Mouse (Mus musculus) liver, embryonic 13.5 days (tissue): ENCODE data around the gene 4930503B20Rik. TPM values are rescaled to one million over a fixed set of nuclear protein-coding genes. Genes with fewer than 3 reads are reported as not detected.

Source experiments
- ATAC-seq: fragments of 200-750 bp; cut with Nextera tagmentation; 2 replicates; pipeline ENCODE4 v1.8.0; 2017; ENCODE audit warnings: low read depth, mild to moderate bottlenecking, moderate number of reproducible peaks, moderate library complexity
- DNase-seq: peaks from one replicate; pipeline ENCODE4 v3.0.0; 2022
- H3K27ac ChIP-seq: fragments of 300-500 bp; sonication (generic); 2 replicates; pipeline ENCODE4 v1.5.1; 2015; ENCODE audit warnings: moderate library complexity, mild to moderate bottlenecking, inconsistent platforms
- H3K27me3 ChIP-seq: fragments of 300-500 bp; sonication (generic); 2 replicates; pipeline ENCODE4 v1.6.1; 2015; ENCODE audit warnings: mild to moderate bottlenecking, inconsistent platforms
- H3K36me3 ChIP-seq: fragments of 300-500 bp; sonication (generic); 2 replicates; pipeline ENCODE4 v1.6.1; 2015; ENCODE audit warnings: mild to moderate bottlenecking, inconsistent platforms
- H3K4me1 ChIP-seq: fragments of 300-500 bp; sonication (generic); replicated peaks from 2 replicates; pipeline ENCODE4 v1.6.1; 2015; ENCODE audit warnings: inconsistent platforms
- H3K4me2 ChIP-seq: fragments of 300-500 bp; sonication (generic); 2 replicates; pipeline ENCODE4 v1.6.1; 2015; ENCODE audit warnings: inconsistent platforms, mild to moderate bottlenecking, moderate library complexity
- H3K4me3 ChIP-seq: fragments of 300-500 bp; sonication (generic); replicated peaks from 2 replicates; pipeline ENCODE4 v1.5.1; 2015; ENCODE audit warnings: mild to moderate bottlenecking, inconsistent platforms
- H3K9ac ChIP-seq: fragments of 300-500 bp; sonication (generic); 2 replicates; pipeline ENCODE4 v1.6.1; 2015; ENCODE audit warnings: mild to moderate bottlenecking, inconsistent platforms
- H3K9me3 ChIP-seq: fragments of 300-500 bp; sonication (generic); replicated peaks from 2 replicates; pipeline ENCODE4 v1.6.1; 2016; ENCODE audit warnings: inconsistent platforms
- WGBS: fragments of 180-500 bp; shearing (Covaris S2); methylation state at CpG from one replicate; pipeline ENCODE4 v1.1.7; 2015; ENCODE audit not compliant: insufficient replicate concordance; 5-methylcytosine and 5-hydroxymethylcytosine counted together
- polyA plus RNA-seq: library from polyadenylated mRNA; unstranded; fragments of >200 nt; fragmentation: Nextera tagmentation; extraction: Ambion mirVana; gene quantifications from 2 replicates; pipeline ENCODE4 v1.2.1, GENCODE M21; 2015

The 4930503B20Rik gene
- polyA plus RNA-seq, 1 experiment from 2014 or later, result not detected

DNA sequence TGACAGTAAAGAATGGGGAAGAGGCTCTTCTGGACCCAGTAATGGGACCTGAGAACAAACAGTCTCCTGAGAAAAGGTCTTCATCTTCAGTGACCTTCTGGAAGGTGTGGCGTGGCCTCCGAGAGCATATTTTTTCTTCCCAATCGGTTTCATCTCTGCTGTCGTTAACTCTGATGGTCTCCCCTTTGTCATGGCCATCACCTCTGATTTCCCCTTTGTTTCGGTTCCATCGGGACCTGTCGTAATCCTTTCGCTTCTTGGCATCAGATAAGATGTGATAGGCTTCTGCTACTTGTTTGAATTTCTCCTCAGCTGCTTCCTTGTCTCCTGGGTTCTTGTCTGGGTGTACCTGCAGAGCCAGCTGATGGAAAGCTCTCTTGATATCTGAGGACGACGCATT lies 401 bp downstream of the 4930503B20Rik start:
- H3K27me3 ChIP-seq, result 0 out of 2 replicates have a peak, but pooled peaks cover 3% of the 10 kb centered on the region
- H3K9ac ChIP-seq, result no peak overlapping the region
- H3K27ac ChIP-seq, result no peak overlapping the region
- H3K4me1 ChIP-seq, result peaks cover 30% of the 10 kb centered on the region
- no peaks in the 10 kb centered on the region for H3K36me3 ChIP-seq
- no peak for ATAC-seq
- H3K4me3 ChIP-seq, result no peak overlapping the region
- no peak for DNase-seq
- H3K9me3 ChIP-seq, result no peaks in the 10 kb centered on the region
- H3K4me2 ChIP-seq, result no peak overlapping the region
- WGBS, result 74% methylated on average over 10 of the region's 10 CpGs

GRCm38 (mm10) chr3:146649311-146649894 lies 1.7 kb downstream of the 4930503B20Rik start:
- Histone ChIP-seq H3K27me3 (0 out of 2 replicates have a peak, but pooled peaks cover 3% of the 10 kb centered on the region), H3K4me3 (no peak overlapping the region), H3K4me1 (peaks cover 18% of the 10 kb centered on the region), H3K9ac (no peak overlapping the region), H3K27ac (no peak overlapping the region), H3K36me3 (no peaks in the 10 kb centered on the region), H3K4me2 (no peak overlapping the region), H3K9me3 (no peaks in the 10 kb centered on the region)
- DNase-seq (no peak), ATAC-seq (no peak)
- 67% methylated on average over 10 of the region's 10 CpGs for WGBS

- 48% methylated on average over 4 of the region's 4 CpGs for WGBS
- ATAC-seq, result no peak
- Histone ChIP-seq H3K4me1 (no peaks in the 10 kb centered on the region), H3K9me3 (no peaks in the 10 kb centered on the region), H3K27me3 (no peaks in the 10 kb centered on the region), H3K4me2 (no peak overlapping the region), H3K4me3 (no peak overlapping the region), H3K9ac (no peak overlapping the region), H3K36me3 (no peaks in the 10 kb centered on the region), H3K27ac (no peak overlapping the region)
- DNase-seq, result no peak
Measured at GRCm38 (mm10) chr3:146641818-146642427, 9.2 kb downstream of the 4930503B20Rik start.

DNA sequence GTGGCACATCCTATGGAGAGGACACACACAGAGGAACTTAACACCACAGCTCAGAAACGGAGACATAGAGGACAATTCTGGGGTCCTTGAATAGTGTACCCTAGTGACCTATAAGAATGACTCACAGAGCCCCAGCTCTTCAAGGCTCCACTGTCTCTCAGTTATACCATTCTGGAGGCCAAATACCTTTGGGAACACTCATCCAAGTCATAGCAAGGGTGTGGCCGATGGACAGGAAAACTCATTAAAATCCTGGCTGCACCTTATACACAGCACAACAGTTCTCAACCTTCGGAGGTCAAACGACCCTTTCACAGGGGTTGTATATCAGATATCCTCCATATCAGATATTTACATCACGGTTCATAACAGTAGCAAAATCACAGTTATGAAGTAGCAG lies 18.6 kb downstream of the 4930503B20Rik start:
- DNase-seq, result no peak
- no peaks in the 10 kb centered on the region for H3K27me3 ChIP-seq
- no peak overlapping the region for H3K27ac ChIP-seq
- H3K9me3 ChIP-seq, result no peaks in the 10 kb centered on the region
- no peak overlapping the region for H3K4me2 ChIP-seq
- ATAC-seq, result no peak
- no peak overlapping the region for H3K4me3 ChIP-seq
- H3K9ac ChIP-seq, result no peak overlapping the region
- H3K4me1 ChIP-seq, result no peaks in the 10 kb centered on the region; the same call in 1 of the 2 replicates
- WGBS, result 63% methylated on average over 5 of the region's 5 CpGs
- no peaks in the 10 kb centered on the region for H3K36me3 ChIP-seq

GRCm38 (mm10) chr3:146628227-146628982 lies 22.7 kb downstream of the 4930503B20Rik start:
- H3K4me1 ChIP-seq, result no peaks in the 10 kb centered on the region; the same call in 1 of the 2 replicates
- no peak for DNase-seq
- H3K4me2 ChIP-seq, result no peak overlapping the region
- no peak overlapping the region for H3K4me3 ChIP-seq
- no peak overlapping the region for H3K9ac ChIP-seq
- H3K27ac ChIP-seq, result no peak overlapping the region
- H3K27me3 ChIP-seq, result no peaks in the 10 kb centered on the region
- no peaks in the 10 kb centered on the region for H3K36me3 ChIP-seq
- no peaks in the 10 kb centered on the region for H3K9me3 ChIP-seq
- ATAC-seq, result no peak
- 45% methylated on average over 8 of the region's 8 CpGs for WGBS

GRCm38 (mm10) chr3:146625766-146626165 lies 25.4 kb downstream of the 4930503B20Rik start:
- Histone ChIP-seq H3K9me3 (no peaks in the 10 kb centered on the region), H3K27me3 (no peaks in the 10 kb centered on the region), H3K27ac (no peak overlapping the region), H3K9ac (no peak overlapping the region), H3K4me1 (no peaks in the 10 kb centered on the region; the same call in 1 of the 2 replicates), H3K4me2 (no peak overlapping the region), H3K36me3 (no peaks in the 10 kb centered on the region), H3K4me3 (no peak overlapping the region)
- no peak for ATAC-seq
- WGBS, result 76% methylated on average over 4 of the region's 4 CpGs
- DNase-seq, result no peak

DNA sequence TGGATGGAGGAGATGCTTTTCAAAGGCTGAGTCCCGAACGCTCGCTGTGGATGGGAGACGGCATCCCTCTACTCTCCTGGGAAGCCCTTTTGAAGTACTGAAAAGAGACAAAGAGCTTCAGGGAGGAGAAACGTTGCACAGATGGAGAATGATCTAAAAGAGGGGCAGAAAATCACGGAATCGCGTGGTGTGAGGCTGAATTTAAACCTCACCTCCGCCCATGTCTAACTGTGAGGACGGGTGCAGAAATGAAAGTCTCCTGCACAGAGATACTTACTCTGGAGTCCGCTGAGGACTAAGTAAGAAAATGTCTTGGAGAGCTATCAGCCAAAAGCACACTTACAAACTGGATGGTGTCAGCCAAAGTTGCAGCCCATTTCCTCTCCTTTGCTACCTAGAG lies 29.2 kb downstream of the 4930503B20Rik start:
- H3K9me3 ChIP-seq, result no peaks in the 10 kb centered on the region
- no peak for ATAC-seq
- 73% methylated on average over 11 of the region's 11 CpGs for WGBS
- H3K27me3 ChIP-seq, result no peaks in the 10 kb centered on the region
- no peak overlapping the region for H3K9ac ChIP-seq
- peaks cover 11% of the 10 kb centered on the region for H3K4me1 ChIP-seq
- no peak for DNase-seq
- no peak overlapping the region for H3K4me3 ChIP-seq
- no peak overlapping the region for H3K27ac ChIP-seq
- no peak overlapping the region for H3K4me2 ChIP-seq
- H3K36me3 ChIP-seq, result no peaks in the 10 kb centered on the region

GRCm38 (mm10) chr3:146620555-146621249 lies 30.4 kb downstream of the 4930503B20Rik start:
- H3K4me1 ChIP-seq, result peaks cover 11% of the 10 kb centered on the region
- no peak overlapping the region for H3K4me3 ChIP-seq
- no peak overlapping the region for H3K4me2 ChIP-seq
- no peak overlapping the region for H3K9ac ChIP-seq
- WGBS, result 65% methylated on average over 14 of the region's 14 CpGs
- DNase-seq, result no peak
- no peak overlapping the region for H3K27ac ChIP-seq
- H3K27me3 ChIP-seq, result no peaks in the 10 kb centered on the region
- ATAC-seq, result no peak
- H3K9me3 ChIP-seq, result no peaks in the 10 kb centered on the region
- H3K36me3 ChIP-seq, result no peaks in the 10 kb centered on the region

DNA sequence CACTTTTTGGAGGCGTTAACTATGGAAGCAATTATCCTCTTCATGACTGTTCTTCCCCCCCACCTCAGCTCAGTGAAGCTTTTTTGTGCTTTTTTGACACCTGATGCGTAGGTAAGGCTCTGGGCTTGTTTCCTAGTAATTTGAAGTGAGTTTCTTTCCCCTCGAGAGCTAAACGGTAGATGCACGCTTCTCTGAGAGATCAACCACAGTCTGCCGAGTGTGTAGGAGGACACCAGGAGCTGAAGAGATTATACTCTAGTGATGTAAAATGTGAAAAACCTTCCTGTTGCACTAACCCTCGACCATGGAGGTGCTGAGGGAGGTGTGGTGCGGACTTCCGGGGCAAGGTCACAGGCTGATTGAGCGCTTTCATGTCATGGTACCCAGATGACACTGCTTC lies 31.0 kb downstream of the 4930503B20Rik start:
- Histone ChIP-seq H3K9me3 (no peaks in the 10 kb centered on the region), H3K36me3 (no peaks in the 10 kb centered on the region), H3K4me3 (no peak overlapping the region), H3K27me3 (no peaks in the 10 kb centered on the region), H3K4me1 (peaks cover 15% of the 10 kb centered on the region), H3K27ac (no peak overlapping the region), H3K4me2 (no peak overlapping the region), H3K9ac (no peak overlapping the region)
- DNase-seq, result no peak
- WGBS, result 74% methylated on average over 10 of the region's 10 CpGs
- no peak for ATAC-seq

DNA sequence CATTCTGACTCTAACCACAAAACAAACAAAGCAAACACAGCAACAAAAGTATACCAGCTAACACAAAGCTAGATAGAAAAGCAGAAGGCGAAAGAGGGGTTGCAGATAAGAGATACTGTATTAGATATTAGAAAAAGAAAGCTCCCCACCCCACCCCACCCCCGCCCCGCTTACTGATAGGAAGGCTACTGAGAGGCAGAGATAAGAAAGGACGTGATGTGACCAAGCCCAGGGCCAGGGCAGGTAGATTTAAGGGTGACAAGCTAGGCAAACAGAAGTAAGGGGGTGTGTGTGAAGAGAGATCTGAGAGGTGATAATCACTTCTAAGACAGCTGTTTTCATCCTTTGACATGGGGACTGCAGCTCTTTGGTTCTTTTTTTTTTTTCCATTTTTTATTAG lies 32.8 kb downstream of the 4930503B20Rik start:
- Histone ChIP-seq H3K4me2 (no peak overlapping the region), H3K27me3 (no peaks in the 10 kb centered on the region), H3K9ac (no peak overlapping the region), H3K9me3 (no peaks in the 10 kb centered on the region), H3K4me3 (no peak overlapping the region), H3K4me1 (peaks cover 15% of the 10 kb centered on the region), H3K27ac (no peak overlapping the region), H3K36me3 (no peaks in the 10 kb centered on the region)
- 32% methylated on average over 4 of the region's 4 CpGs for WGBS
- ATAC-seq (peak; percentile 59), DNase-seq (no peak)

- H3K4me2 ChIP-seq, result no peak overlapping the region
- no peaks in the 10 kb centered on the region for H3K36me3 ChIP-seq
- peaks cover 15% of the 10 kb centered on the region for H3K4me1 ChIP-seq
- H3K9me3 ChIP-seq, result no peaks in the 10 kb centered on the region
- no peaks in the 10 kb centered on the region for H3K27me3 ChIP-seq
- peak; percentile 65 for ATAC-seq
- DNase-seq, result no peak
- no peak overlapping the region for H3K9ac ChIP-seq
- H3K4me3 ChIP-seq, result no peak overlapping the region
- H3K27ac ChIP-seq, result no peak overlapping the region
Measured at GRCm38 (mm10) chr3:146617946-146618345, 33.2 kb downstream of the 4930503B20Rik start.
